Mouse (Mus musculus) urinary bladder, adult 18-20 months (tissue): ENCODE data around the gene Chrnb2.

Source experiments
- DNase-seq, 2 experiments: peaks; one replicate each; pipeline ENCODE4 v3.0.0; 2022; ENCODE audit warnings: low spot score in 2 of 2, mixed read lengths in 2 of 2

The Chrnb2 gene

GRCm38 (mm10) chr3:89780102-89780501, 15.7 kb upstream of the Chrnb2 start:
- no peak for DNase-seq

GRCm38 (mm10) chr3:89776001-89776400, 11.6 kb upstream of the Chrnb2 start:
- DNase-seq, result no peak

- no peak for DNase-seq
Observed at GRCm38 (mm10) chr3:89774236-89774960, 10.0 kb upstream of the Chrnb2 start.

GRCm38 (mm10) chr3:89773740-89774211, 9.3 kb upstream of the Chrnb2 start:
- peak in 1 of 2 experiments; percentile 41 for DNase-seq

GRCm38 (mm10) chr3:89772968-89773709, 8.7 kb upstream of the Chrnb2 start, which contains the start of gene Ube2q1:
TSS of gene Ube2q1 (plus strand) at chr3:89773616.
- DNase-seq, result peak; percentile 92 to 94

- peak in 1 of 2 experiments; percentile 50 for DNase-seq
Observed at GRCm38 (mm10) chr3:89772588-89772967, 8.1 kb upstream of the Chrnb2 start.

GRCm38 (mm10) chr3:89770425-89771002, 6.1 kb upstream of the Chrnb2 start:
- no peak for DNase-seq

GRCm38 (mm10) chr3:89769584-89769983, 5.2 kb upstream of the Chrnb2 start:
- DNase-seq, result no peak

GRCm38 (mm10) chr3:89759786-89760185, 4.6 kb downstream of the Chrnb2 start:
- no peak for DNase-seq

GRCm38 (mm10) chr3:89757851-89758250, 6.6 kb downstream of the Chrnb2 start:
- DNase-seq, result no peak

- DNase-seq, result no peak
Observed at GRCm38 (mm10) chr3:89755283-89755682, 9.1 kb downstream of the Chrnb2 start.

GRCm38 (mm10) chr3:89752307-89752706, 12.1 kb downstream of the Chrnb2 start:
- no peak for DNase-seq

- no peak for DNase-seq
Observed at GRCm38 (mm10) chr3:89738509-89738908, 25.9 kb downstream of the Chrnb2 start.

GRCm38 (mm10) chr3:89732091-89732490, 32.3 kb downstream of the Chrnb2 start:
- no peak for DNase-seq

GRCm38 (mm10) chr3:89730350-89731331, 33.8 kb downstream of the Chrnb2 start:
- DNase-seq, result peak; percentile 74 to 88

- DNase-seq, result no peak
Observed at GRCm38 (mm10) chr3:89728848-89729247, 35.6 kb downstream of the Chrnb2 start.

GRCm38 (mm10) chr3:89727028-89727427, 37.4 kb downstream of the Chrnb2 start:
- DNase-seq, result peak; percentile 24 to 37

- no peak for DNase-seq
Observed at GRCm38 (mm10) chr3:89723400-89724084, 40.9 kb downstream of the Chrnb2 start.

GRCm38 (mm10) chr3:89722032-89722431, 42.4 kb downstream of the Chrnb2 start:
- DNase-seq, result no peak

- no peak for DNase-seq
Observed at GRCm38 (mm10) chr3:89715967-89716256, 48.5 kb downstream of the Chrnb2 start.
